Mouse (Mus musculus) MEL (cell line): Measurements from ENCODE around the gene Tmem98. TPM values are rescaled to one million over a fixed set of nuclear protein-coding genes. Genes with fewer than 3 reads are reported as not detected.

ENCODE experiments used
- DNase-seq: peaks from one replicate; pipeline ENCODE4 v3.0.0; 2011; ENCODE audit warnings: low read depth, low spot score
- H3K27ac ChIP-seq: 2 replicates; pipeline ENCODE4 v1.5.1; 2012; ENCODE audit warnings: low read depth, mild to moderate bottlenecking, control low read depth, low read length, moderate library complexity; ENCODE audit not compliant: control insufficient read depth
- H3K27me3 ChIP-seq, 2 experiments: fragments of 150-350 bp in 1 of 2; sonication (generic) in 1 of 2; 2 replicates each; pipeline ENCODE4 v1.6.1; 2012; ENCODE audit warnings: low read length in 2 of 2, mild to moderate bottlenecking in 2 of 2, improper control_type of control experiment in 1 of 2, moderate library complexity in 1 of 2; ENCODE audit not compliant: insufficient read depth in 2 of 2, control insufficient read depth in 1 of 2
- H3K36me3 ChIP-seq, 2 experiments: 2 replicates each; pipeline ENCODE4 v1.6.1; 2012 to 2014; ENCODE audit warnings: low read length in 2 of 2, improper control_type of control experiment in 1 of 2, inconsistent platforms in 1 of 2, mild to moderate bottlenecking in 1 of 2; ENCODE audit not compliant: insufficient read depth in 2 of 2, control insufficient read depth in 1 of 2
- H3K4me1 ChIP-seq, 2 experiments: fragments of 150-350 bp in 1 of 2; sonication (generic) in 1 of 2; 2 replicates each; pipeline ENCODE4 v1.6.1; 2012; ENCODE audit warnings: low read length in 2 of 2, improper control_type of control experiment in 1 of 2, mild to moderate bottlenecking in 1 of 2; ENCODE audit not compliant: insufficient read depth in 2 of 2, control insufficient read depth in 1 of 2
- H3K4me3 ChIP-seq, 2 experiments: fragments of 150-350 bp in 1 of 2; sonication (generic) in 1 of 2; 2 replicates each; pipeline ENCODE4 v1.5.1; 2012; ENCODE audit warnings: low read depth in 2 of 2, low read length in 2 of 2, mild to moderate bottlenecking in 2 of 2, moderate library complexity in 2 of 2, control low read depth in 1 of 2, improper control_type of control experiment in 1 of 2; ENCODE audit not compliant: control insufficient read depth in 1 of 2, insufficient read depth in 1 of 2
- H3K79me2 ChIP-seq: 2 replicates; pipeline ENCODE4 v1.6.1; 2012; ENCODE audit warnings: mild to moderate bottlenecking, low read length, moderate library complexity; ENCODE audit not compliant: control insufficient read depth, poor library complexity, insufficient read depth
- H3K9ac ChIP-seq: 2 replicates; pipeline ENCODE4 v1.6.1; 2012; ENCODE audit warnings: low read depth, mild to moderate bottlenecking, control low read depth, low read length, moderate library complexity; ENCODE audit not compliant: control insufficient read depth, poor library complexity, severe bottlenecking
- H3K9me3 ChIP-seq: fragments of 150-350 bp; sonication (generic); replicated peaks from 2 replicates; pipeline ENCODE4 v1.6.1; 2012; ENCODE audit warnings: mild to moderate bottlenecking, low read length, improper control_type of control experiment, moderate library complexity; ENCODE audit not compliant: insufficient read depth
- CHD1 ChIP-seq: IDR thresholded peaks from 2 replicates; pipeline ENCODE4 v1.6.1; 2012; ENCODE audit warnings: low read depth, mild to moderate bottlenecking, inconsistent platforms, low read length, improper control_type of control experiment
- CHD2 ChIP-seq: IDR thresholded peaks from 2 replicates; pipeline ENCODE4 v1.6.1; 2011; ENCODE audit warnings: low read length, improper control_type of control experiment
- CTCF ChIP-seq, 3 experiments: IDR thresholded peaks in 2 of 3; conservative IDR thresholded peaks in 1 of 3; 2 replicates each; pipeline ENCODE4 v1.5.1; 2011 to 2012; ENCODE audit warnings: low read length in 3 of 3, low read depth in 2 of 3, mild to moderate bottlenecking in 2 of 3, improper control_type of control experiment in 1 of 3, inconsistent platforms in 1 of 3, mixed read lengths in 1 of 3, moderate library complexity in 1 of 3; ENCODE audit not compliant: control insufficient read depth in 1 of 3, insufficient read depth in 1 of 3, poor library complexity in 1 of 3, severe bottlenecking in 1 of 3
- E2F4 ChIP-seq: IDR thresholded peaks from 2 replicates; pipeline ENCODE4 v1.6.1; 2011; ENCODE audit warnings: low read depth, low read length, improper control_type of control experiment, borderline replicate concordance
- EP300 ChIP-seq, 2 experiments: IDR thresholded peaks; 2 replicates each; pipeline ENCODE4 v1.6.1; 2011; ENCODE audit warnings: improper control_type of control experiment in 2 of 2, low read length in 2 of 2, low read depth in 1 of 2, mild to moderate bottlenecking in 1 of 2
- ETS1 ChIP-seq: IDR thresholded peaks from 2 replicates; pipeline ENCODE4 v1.6.1; 2012; ENCODE audit warnings: low read depth, mild to moderate bottlenecking, inconsistent platforms, low read length, improper control_type of control experiment, moderate library complexity
- GATA1 ChIP-seq: IDR thresholded peaks from 2 replicates; pipeline ENCODE4 v1.6.1; 2011; ENCODE audit warnings: low read depth, low read length, improper control_type of control experiment
- JUND ChIP-seq: IDR thresholded peaks from 2 replicates; pipeline ENCODE4 v1.6.1; 2011; ENCODE audit warnings: low read depth, mild to moderate bottlenecking, improper control_type of control experiment, low read length
- KAT2A ChIP-seq: conservative IDR thresholded peaks from 2 replicates; pipeline ENCODE4 v1.6.1; 2012; ENCODE audit warnings: low read depth, low read length, improper control_type of control experiment, inconsistent platforms
- MAX ChIP-seq: IDR thresholded peaks from 2 replicates; pipeline ENCODE4 v1.6.1; 2011; ENCODE audit warnings: low read length, improper control_type of control experiment
- MAZ ChIP-seq: IDR thresholded peaks from 2 replicates; pipeline ENCODE4 v1.6.1; 2012; ENCODE audit warnings: low read depth, mild to moderate bottlenecking, inconsistent platforms, low read length, improper control_type of control experiment
- MYB ChIP-seq: IDR thresholded peaks from 2 replicates; pipeline ENCODE4 v1.6.1; 2011; ENCODE audit warnings: mild to moderate bottlenecking, low read depth, low read length, improper control_type of control experiment
- NELFE ChIP-seq: IDR thresholded peaks from 2 replicates; pipeline ENCODE4 v1.6.1; 2011; ENCODE audit warnings: low read depth, low read length, improper control_type of control experiment
- NRF1 ChIP-seq: IDR thresholded peaks from 2 replicates; pipeline ENCODE4 v1.6.1; 2014; ENCODE audit warnings: low read depth, mild to moderate bottlenecking, inconsistent platforms, low read length, improper control_type of control experiment, moderate library complexity; ENCODE audit not compliant: poor library complexity, insufficient read depth, severe bottlenecking
- RAD21 ChIP-seq: IDR thresholded peaks from 2 replicates; pipeline ENCODE4 v1.6.1; 2011; ENCODE audit warnings: mild to moderate bottlenecking, low read depth, low read length, improper control_type of control experiment
- RCOR1 ChIP-seq: IDR thresholded peaks from 2 replicates; pipeline ENCODE4 v1.6.1; 2012; ENCODE audit warnings: low read depth, mild to moderate bottlenecking, inconsistent platforms, low read length, improper control_type of control experiment
- SIN3A ChIP-seq: IDR thresholded peaks from 2 replicates; pipeline ENCODE4 v1.6.1; 2012; ENCODE audit warnings: low read length, improper control_type of control experiment, inconsistent platforms
- TAL1 ChIP-seq: IDR thresholded peaks from 2 replicates; pipeline ENCODE4 v1.6.1; 2012; ENCODE audit warnings: mild to moderate bottlenecking, inconsistent platforms, low read length, moderate library complexity, mixed read lengths
- TBP ChIP-seq: IDR thresholded peaks from 2 replicates; pipeline ENCODE4 v1.8.0; 2011; ENCODE audit warnings: low read depth, low read length, improper control_type of control experiment
- TCF12 ChIP-seq: IDR thresholded peaks from 2 replicates; pipeline ENCODE4 v1.6.1; 2014; ENCODE audit warnings: low read depth, mild to moderate bottlenecking, inconsistent platforms, low read length, improper control_type of control experiment, moderate library complexity
- UBTF ChIP-seq: IDR thresholded peaks from 2 replicates; pipeline ENCODE4 v1.6.1; 2012; ENCODE audit warnings: low read depth, mild to moderate bottlenecking, inconsistent platforms, low read length, improper control_type of control experiment, moderate library complexity, borderline replicate concordance; ENCODE audit not compliant: insufficient read depth
- USF1 ChIP-seq: IDR thresholded peaks from 2 replicates; pipeline ENCODE4 v1.6.1; 2014; ENCODE audit warnings: low read depth, mild to moderate bottlenecking, inconsistent platforms, low read length, improper control_type of control experiment, moderate library complexity
- ZC3H11A ChIP-seq: IDR thresholded peaks from 2 replicates; pipeline ENCODE4 v1.6.1; 2012; ENCODE audit warnings: low read depth, mild to moderate bottlenecking, inconsistent platforms, low read length, improper control_type of control experiment
- ZKSCAN1 ChIP-seq: IDR thresholded peaks from 2 replicates; pipeline ENCODE4 v1.6.1; 2012; ENCODE audit warnings: low read depth, mild to moderate bottlenecking, inconsistent platforms, low read length, improper control_type of control experiment, moderate library complexity
- ZMIZ1 ChIP-seq: IDR thresholded peaks from 2 replicates; pipeline ENCODE4 v1.6.1; 2012; ENCODE audit warnings: low read depth, mild to moderate bottlenecking, inconsistent platforms, low read length, improper control_type of control experiment, moderate library complexity
- polyA plus RNA-seq, 2 experiments: library from polyadenylated mRNA; stranded (reverse) in 1 of 2; unstranded in 1 of 2; fragments of >175 nt in 1 of 2; fragments of >200 nt in 1 of 2; gene quantifications; 2 replicates each; pipeline versions ENCODE4 v1.2.1 to v1.2.4; 2012; ENCODE audit warnings: low replicate concordance in 2 of 2, low read depth in 1 of 2; ENCODE audit not compliant: insufficient read length in 2 of 2, insufficient read depth in 1 of 2, missing spikeins in 1 of 2
- total RNA-seq: library from RNA; depleted of rRNA; stranded (reverse); fragments of 300-350 nt; gene quantifications from 2 replicates; pipeline ENCODE4 v1.2.3, GENCODE M21; 2012

Tmem98 gene
- total and polyA plus RNA-seq, 3 experiments: 21.5 to 33.5 TPM; not detected in 1

DNA sequence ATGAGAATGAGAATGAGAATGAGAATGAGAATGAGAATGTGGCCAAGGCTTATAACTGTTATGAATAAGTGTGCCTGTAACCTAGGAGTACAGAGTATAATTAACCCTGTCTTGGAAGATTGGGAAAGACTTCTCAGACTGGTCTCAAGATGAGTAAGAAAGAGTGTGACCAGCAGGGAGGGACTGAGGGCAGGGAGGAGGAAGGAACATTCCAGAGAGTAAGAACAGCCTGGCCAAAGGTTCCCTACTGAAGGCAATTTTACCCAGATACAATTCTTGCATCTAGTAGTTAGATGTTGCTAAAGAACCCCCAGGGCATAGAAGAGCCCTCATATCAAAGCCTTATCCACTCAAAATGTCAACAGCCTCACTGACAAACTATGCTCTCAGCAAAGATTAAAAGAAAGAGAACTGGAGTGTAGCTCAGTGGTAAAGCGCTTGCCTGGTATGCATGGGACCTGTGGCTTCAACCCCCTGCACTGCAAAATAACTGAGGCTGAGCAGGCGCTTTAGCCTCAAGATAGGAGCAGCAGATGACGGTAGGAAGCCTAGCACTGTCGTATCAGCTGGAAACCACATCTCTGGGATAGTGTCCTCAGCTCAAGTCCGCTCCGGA, 37.3 kb upstream of the Tmem98 start:
- Histone ChIP-seq H3K27ac (no peak overlapping the region; the same call in 1 of the 2 replicates), H3K36me3 (peaks cover 6 to 58% of the 10 kb centered on the region in 2 experiments; a peak in 3 of 4 replicates), H3K79me2 (peaks cover 42% of the 10 kb centered on the region), H3K27me3 (no peaks in the 10 kb centered on the region), H3K9ac (no peak overlapping the region), H3K9me3 (no peaks in the 10 kb centered on the region), H3K4me3 (no peak overlapping the region), H3K4me1 (peaks cover 39 to 49% of the 10 kb centered on the region in 2 experiments)
- TF ChIP-seq EP300 (IDR thresholded peaks at IDR 0.05; ENCODE audit: low read depth in 1 of 2, low read length in 2 of 2) (peak; percentile 20 to 29; a peak in 1 of 4 replicates), TBP (peak; percentile 57; the same call in 1 of the 2 replicates), RCOR1 (no peak), MAX (peak; percentile 16; the same call in 1 of the 2 replicates), ZC3H11A (no peak), NRF1 (no peak)
- no peak for DNase-seq

DNA sequence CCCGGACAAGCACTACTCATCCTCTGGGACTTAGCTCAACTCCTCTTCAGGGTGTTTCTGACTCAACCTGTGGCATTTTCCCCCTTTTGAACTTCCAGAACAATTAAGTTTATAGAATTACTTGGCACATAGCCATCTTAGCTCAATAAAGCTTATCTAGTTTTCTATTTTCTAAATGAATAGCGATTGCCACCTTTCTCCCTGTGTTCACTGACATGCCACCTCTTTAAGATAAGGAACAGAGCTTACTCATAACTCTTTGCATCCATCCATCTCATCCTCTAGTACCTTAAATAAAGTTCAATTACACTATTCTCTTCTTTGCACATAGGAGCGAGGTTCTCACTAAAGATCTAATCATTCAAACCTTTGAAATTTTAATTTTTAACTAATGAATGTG, 34.4 kb upstream of the Tmem98 start:
- no peak for DNase-seq
- Histone ChIP-seq H3K27me3 (no peaks in the 10 kb centered on the region), H3K9me3 (no peaks in the 10 kb centered on the region), H3K36me3 (peaks cover 5 to 50% of the 10 kb centered on the region in 2 experiments; a peak in 3 of 4 replicates), H3K9ac (no peak overlapping the region), H3K4me3 (no peak overlapping the region), H3K79me2 (peaks cover 41% of the 10 kb centered on the region)
- TF ChIP-seq TCF12 (peak; percentile 63), RCOR1 (peak; percentile 53; the same call in 1 of the 2 replicates), MAX (no peak), TAL1 (peak; percentile 55), E2F4 (no peak), MAZ (no peak), CTCF (IDR thresholded peaks at IDR 0.05 in 2 of 3, conservative IDR thresholded peaks at IDR 0.05 in 1 of 3; ENCODE audit: control insufficient read depth in 1 of 3, insufficient read depth in 1 of 3, low read depth in 2 of 3, low read length in 3 of 3, poor library complexity in 1 of 3, severe bottlenecking in 1 of 3) (no peak), ZKSCAN1 (no peak), JUND (no peak), SIN3A (peak; percentile 53), NELFE (no peak), KAT2A (no peak), EP300 (IDR thresholded peaks at IDR 0.05; ENCODE audit: low read depth in 1 of 2, low read length in 2 of 2) (peak; percentile 78), CHD1 (0 out of 2 replicates have a peak, but pooled peaks have one; percentile 34), USF1 (no peak), ZMIZ1 (no peak), GATA1 (peak; percentile 84), CHD2 (no peak), RAD21 (no peak), MYB (no peak), ETS1 (peak; percentile 66), UBTF (no peak)
- TF ChIP-seq, all 39 proteins: peak for 8
- H3K27ac ChIP-seq: 0 out of 2 replicates have a peak overlapping the region, but pooled peaks have one; percentile 17
- peaks cover 36 to 40% of the 10 kb centered on the region in 2 experiments for H3K4me1 ChIP-seq
